Mouse (Mus musculus) G1E (cell line): ENCODE data around the gene Cadm2.

Experiments
- CTCF ChIP-seq: IDR thresholded peaks from 2 replicates; pipeline ENCODE4 v1.5.1; 2012; ENCODE audit warnings: low read depth, low read length, inconsistent platforms, mixed read lengths
- GATA1 ChIP-seq: IDR thresholded peaks from 2 replicates; pipeline ENCODE4 v1.6.1; 2012; ENCODE audit warnings: borderline replicate concordance, low read length, inconsistent platforms, mixed read lengths
- GATA2 ChIP-seq: IDR thresholded peaks from 2 replicates; pipeline ENCODE4 v1.6.1; 2012; ENCODE audit warnings: low read depth, low read length, inconsistent platforms, borderline replicate concordance
- POLR2AphosphoS5 ChIP-seq: IDR thresholded peaks from 2 replicates; pipeline ENCODE4 v1.6.1; 2012; ENCODE audit warnings: low read depth, low read length, inconsistent platforms; ENCODE audit not compliant: insufficient replicate concordance
- TAL1 ChIP-seq: conservative IDR thresholded peaks from 2 replicates; pipeline ENCODE4 v1.6.1; 2012; ENCODE audit warnings: low read depth, low read length, inconsistent platforms, mixed read lengths

GRCm38 (mm10) chr16:67410926-67411325, 209.8 kb downstream of the Cadm2 start:
- TF ChIP-seq CTCF = no peak
- no peak for TF ChIP-seq TAL1
- no peak for TF ChIP-seq GATA1
- no peak for TF ChIP-seq GATA2
- no peak for TF ChIP-seq POLR2AphosphoS5
